Mouse (Mus musculus): Measurements from ENCODE around the gene Ppt2. TPM values are rescaled to one million over a fixed set of nuclear protein-coding genes. Genes with fewer than 3 reads are reported as not detected.

The Ppt2 gene
- total and polyA plus RNA-seq, 2 experiments from 2014 or later, result 20.2 to 27.2 TPM

GRCm38 (mm10) chr17:34651507-34652221 lies 23.4 kb upstream of the Ppt2 start:
- no peak overlapping the region for H3K4me3 ChIP-seq (ENCODE audit: low read depth, low read length)
- no peak for ATAC-seq
- H3K9me3 ChIP-seq (ENCODE audit: low read length), result no peaks in the 10 kb centered on the region
- H3K9ac ChIP-seq, result no peak overlapping the region
- peak; percentile 42 for TF ChIP-seq CTCF (IDR thresholded peaks at IDR 0.05; ENCODE audit: low read depth)
- H3K27me3 ChIP-seq (ENCODE audit: insufficient read depth, low read length), result no peaks in the 10 kb centered on the region
- no peak overlapping the region for H3K4me2 ChIP-seq (ENCODE audit: low read depth)
- DNase-seq, result no peak
- H3K4me1 ChIP-seq (ENCODE audit: insufficient read depth), result peaks cover 6% of the 10 kb centered on the region
- H3K27ac ChIP-seq (ENCODE audit: low read depth, low read length), result no peak overlapping the region
- WGBS, result 42% methylated on average over 19 of the region's 19 CpGs
- peaks cover 60% of the 10 kb centered on the region for H3K36me3 ChIP-seq (ENCODE audit: insufficient read depth)

GRCm38 (mm10) chr17:34650781-34651180 lies 22.5 kb upstream of the Ppt2 start:
- no peaks in the 10 kb centered on the region for H3K9me3 ChIP-seq (ENCODE audit: low read length)
- DNase-seq (no peak), ATAC-seq (no peak)
- 93% methylated on average over 14 of the region's 14 CpGs for WGBS
- no peak overlapping the region for H3K9ac ChIP-seq
- no peak overlapping the region for H3K27ac ChIP-seq (ENCODE audit: low read depth, low read length)
- H3K27me3 ChIP-seq (ENCODE audit: insufficient read depth, low read length), result no peaks in the 10 kb centered on the region
- TF ChIP-seq CTCF (IDR thresholded peaks at IDR 0.05; ENCODE audit: low read depth), result no peak
- H3K4me1 ChIP-seq (ENCODE audit: insufficient read depth), result peaks cover 9% of the 10 kb centered on the region
- no peak overlapping the region for H3K4me3 ChIP-seq (ENCODE audit: low read depth, low read length)
- H3K4me2 ChIP-seq (ENCODE audit: low read depth), result no peak overlapping the region
- peaks cover 60% of the 10 kb centered on the region for H3K36me3 ChIP-seq (ENCODE audit: insufficient read depth)

- peaks cover 17% of the 10 kb centered on the region for H3K4me1 ChIP-seq (ENCODE audit: insufficient read depth)
- H3K4me3 ChIP-seq (ENCODE audit: low read depth, low read length), result no peak overlapping the region
- no peak for TF ChIP-seq CTCF (IDR thresholded peaks at IDR 0.05; ENCODE audit: low read depth)
- ATAC-seq, result no peak
- 90% methylated on average over 18 of the region's 18 CpGs for WGBS
- no peak overlapping the region for H3K9ac ChIP-seq
- H3K27me3 ChIP-seq (ENCODE audit: insufficient read depth, low read length), result no peaks in the 10 kb centered on the region
- H3K36me3 ChIP-seq (ENCODE audit: insufficient read depth), result peaks cover 56% of the 10 kb centered on the region
- no peak for DNase-seq
- H3K9me3 ChIP-seq (ENCODE audit: low read length), result no peaks in the 10 kb centered on the region
- H3K4me2 ChIP-seq (ENCODE audit: low read depth), result no peak overlapping the region
- no peak overlapping the region for H3K27ac ChIP-seq (ENCODE audit: low read depth, low read length)
These were observed 21.0 kb upstream of the Ppt2 start for GRCm38 (mm10) chr17:34649106-34649864.

GRCm38 (mm10) chr17:34648141-34648890 lies 20.0 kb upstream of the Ppt2 start:
- peaks cover 17% of the 10 kb centered on the region for H3K4me1 ChIP-seq (ENCODE audit: insufficient read depth)
- no peaks in the 10 kb centered on the region for H3K27me3 ChIP-seq (ENCODE audit: insufficient read depth, low read length)
- peak overlapping the region; percentile 89 for H3K4me2 ChIP-seq (ENCODE audit: low read depth)
- DNase-seq, result no peak
- ATAC-seq, result no peak
- no peaks in the 10 kb centered on the region for H3K9me3 ChIP-seq (ENCODE audit: low read length)
- H3K4me3 ChIP-seq (ENCODE audit: low read depth, low read length), result peak overlapping the region; percentile 96
- no peak overlapping the region for H3K9ac ChIP-seq
- no peak for TF ChIP-seq CTCF (IDR thresholded peaks at IDR 0.05; ENCODE audit: low read depth)
- H3K36me3 ChIP-seq (ENCODE audit: insufficient read depth), result peaks cover 48% of the 10 kb centered on the region
- no peak overlapping the region for H3K27ac ChIP-seq (ENCODE audit: low read depth, low read length)
- WGBS, result 80% methylated on average over 16 of the region's 16 CpGs

GRCm38 (mm10) chr17:34646906-34647787 lies 18.8 kb upstream of the Ppt2 start, which contains the start of gene Atf6b:
TSS of gene Atf6b (plus strand) at chr17:34647146.
- peak; percentile 98 for DNase-seq
- Histone ChIP-seq H3K4me1 (ENCODE audit: insufficient read depth) (peaks cover 17% of the 10 kb centered on the region), H3K9me3 (ENCODE audit: low read length) (no peaks in the 10 kb centered on the region), H3K27me3 (ENCODE audit: insufficient read depth, low read length) (no peaks in the 10 kb centered on the region), H3K4me2 (ENCODE audit: low read depth) (peak within 1 kb of the TSS; percentile 89), H3K9ac (peak within 1 kb of the TSS; percentile 93), H3K27ac (ENCODE audit: low read depth, low read length) (peak within 1 kb of the TSS; percentile 86), H3K36me3 (ENCODE audit: insufficient read depth) (peaks cover 36% of the 10 kb centered on the region), H3K4me3 (ENCODE audit: low read depth, low read length) (peak within 1 kb of the TSS; percentile 96)
- ATAC-seq, result peak; percentile 97
- WGBS, result 1% methylated on average over 61 of the region's 66 CpGs
- no peak for TF ChIP-seq CTCF (IDR thresholded peaks at IDR 0.05; ENCODE audit: low read depth)

GRCm38 (mm10) chr17:34645831-34646511 lies 17.7 kb upstream of the Ppt2 start:
- H3K27ac ChIP-seq (ENCODE audit: low read depth, low read length), result no peak overlapping the region
- peaks cover 17% of the 10 kb centered on the region for H3K4me1 ChIP-seq (ENCODE audit: insufficient read depth)
- peaks cover 24% of the 10 kb centered on the region for H3K36me3 ChIP-seq (ENCODE audit: insufficient read depth)
- H3K4me3 ChIP-seq (ENCODE audit: low read depth, low read length), result no peak overlapping the region
- 86% methylated on average over 30 of the region's 30 CpGs for WGBS
- no peak overlapping the region for H3K9ac ChIP-seq
- H3K9me3 ChIP-seq (ENCODE audit: low read length), result no peaks in the 10 kb centered on the region
- ATAC-seq, result no peak
- H3K27me3 ChIP-seq (ENCODE audit: insufficient read depth, low read length), result no peaks in the 10 kb centered on the region
- DNase-seq, result no peak
- TF ChIP-seq CTCF (IDR thresholded peaks at IDR 0.05; ENCODE audit: low read depth), result no peak
- 0 out of 2 replicates have a peak overlapping the region, but pooled peaks have one; percentile 33 for H3K4me2 ChIP-seq (ENCODE audit: low read depth)
